ENCODE assay signal across 23 mouse cellular contexts in genomic region chr12:84691347-84691746, GRCm38 (mm10). TPM values are rescaled to one million over a fixed set of nuclear protein-coding genes. Genes with fewer than 3 reads are reported as not detected.
"Had no signal": no experiment of that assay in that cellular context is flagged by ENCODE, and none has a peak within 500 bp of the region (broad histone marks: within the 10 kb centered on the region; RNA-seq: fewer than 3 reads in every experiment).

No protein-coding gene starts in this region.

- H3K27me3 ChIP-seq: stomach, embryonic 15.5 days had no signal

- ATAC-seq: intestine, embryonic 15.5 days had no signal

- H3K36me3 ChIP-seq: intestine, embryonic 15.5 days; kidney, embryonic 15.5 days; lung, embryonic 15.5 days; neural tube, embryonic 13.5 days; stomach, embryonic 15.5 days had no signal

- DNase-seq: kidney, adult 11 months; kidney, adult 8-10 months; kidney, postnatal 10 days; kidney, postnatal 36 days; layer of hippocampus, postnatal 36 days; lung, adult 18-20 months; lung, postnatal 10 days; lung, postnatal 36 days; midbrain, embryonic 14.5 days; retina, postnatal 1 day; right cerebral cortex, postnatal 25 days had no signal

RNA-seq across cellular contexts. Expression of gene Syndig1l, which starts 7.3 kb away (rescaled TPM):
- total RNA-seq: liver, adult 2 months; megakaryocyte-erythroid progenitor cell, adult 5-6 weeks; neutrophil, adult 5-6 weeks had no signal

RNA-seq across cellular contexts. Expression of gene Vrtn, which starts 50.5 kb away (rescaled TPM):
- total RNA-seq: layer of hippocampus, adult 8-10 months; layer of hippocampus, postnatal 10 days; layer of hippocampus, postnatal 36 days; left cerebral cortex, adult 2 months; liver, adult 2 months; megakaryocyte-erythroid progenitor cell, adult 5-6 weeks; midbrain, postnatal 0 days; neutrophil, adult 5-6 weeks had no signal
